Mouse (Mus musculus): Measurements from ENCODE around the gene Aggf1. TPM values are rescaled to one million over a fixed set of nuclear protein-coding genes. Genes with fewer than 3 reads are reported as not detected.
A peak's percentile ranks its signal among the peaks of the same experiment; 100 is the strongest.
"Not testable (repeated sequence)": the region's sequence is repeated elsewhere in the genome, so short reads cannot be mapped to it uniquely, and the experiment has no call there.

Aggf1 gene
- polyA plus RNA-seq, 1 experiment from 2014 or later = 46.4 TPM

DNA sequence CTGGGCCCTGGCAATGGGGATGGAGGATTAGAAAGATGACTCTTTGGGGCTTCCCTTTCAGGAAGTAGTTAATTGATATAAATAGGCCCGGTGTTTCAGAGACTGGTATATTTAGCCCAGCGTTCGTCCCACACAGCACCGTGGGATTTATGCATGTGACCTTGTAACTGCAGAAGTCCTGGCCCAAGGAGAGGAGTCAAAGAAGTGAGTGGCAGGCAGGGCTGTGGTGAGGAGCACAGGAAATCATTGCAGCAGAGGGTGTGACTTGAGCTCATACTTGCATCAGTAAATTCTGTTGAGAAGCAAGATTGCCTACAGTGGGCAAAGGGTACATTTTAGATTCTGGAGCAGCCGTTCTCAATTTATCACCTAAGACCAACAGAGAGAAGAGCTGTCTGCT lies 7.3 kb upstream of the Aggf1 start:
- no peak overlapping the region for H3K4me2 ChIP-seq (ENCODE audit: low read length)
- H3K4me3 ChIP-seq (replicated peaks; ENCODE audit: low read depth, low read length) = no peak overlapping the region
- DNase-seq (no peak), ATAC-seq (ENCODE audit: low FRiP score, low TSS enrichment) (no peak)
- H3K9ac ChIP-seq (replicated peaks; ENCODE audit: low read length) = no peak overlapping the region
- H3K36me3 ChIP-seq (ENCODE audit: control insufficient read depth, insufficient read depth, low read length) = no peaks in the 10 kb centered on the region
- H3K4me1 ChIP-seq (ENCODE audit: control insufficient read depth, insufficient read depth, low read length) = no peaks in the 10 kb centered on the region
- no peak overlapping the region for H3K27ac ChIP-seq (replicated peaks; ENCODE audit: low read depth, low read length)
- H3K9me3 ChIP-seq (ENCODE audit: control insufficient read depth, low read length) = no peaks in the 10 kb centered on the region
- H3K27me3 ChIP-seq (ENCODE audit: control insufficient read depth, insufficient read depth, low read length) = no peaks in the 10 kb centered on the region
- 92% methylated on average over 5 of the region's 5 CpGs for WGBS

DNA sequence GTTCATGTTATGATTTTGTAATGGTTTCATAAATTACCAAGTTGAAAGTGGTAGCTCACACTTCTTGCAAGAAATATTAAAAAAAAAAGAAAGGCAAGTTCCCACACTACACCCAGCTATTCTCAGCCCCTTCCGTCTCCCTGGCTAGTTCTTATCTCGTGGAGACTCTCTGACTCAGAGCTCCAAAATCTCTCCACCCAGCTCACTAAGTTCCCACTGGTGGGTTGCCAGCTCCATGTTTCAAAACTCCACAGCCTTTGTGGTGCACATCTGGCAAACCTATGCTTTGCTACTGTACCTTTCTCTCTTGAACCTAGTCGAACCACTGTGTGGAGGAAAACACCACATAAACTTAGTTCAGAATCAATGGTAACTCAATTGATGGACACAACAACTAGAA lies 3.5 kb upstream of the Aggf1 start:
- Histone ChIP-seq H3K9ac (replicated peaks; ENCODE audit: low read length) (no peak overlapping the region), H3K27me3 (ENCODE audit: control insufficient read depth, insufficient read depth, low read length) (no peaks in the 10 kb centered on the region), H3K9me3 (ENCODE audit: control insufficient read depth, low read length) (no peaks in the 10 kb centered on the region), H3K4me1 (ENCODE audit: control insufficient read depth, insufficient read depth, low read length) (peaks cover 7% of the 10 kb centered on the region), H3K4me3 (replicated peaks; ENCODE audit: low read depth, low read length) (no peak overlapping the region), H3K27ac (replicated peaks; ENCODE audit: low read depth, low read length) (no peak overlapping the region), H3K4me2 (ENCODE audit: low read length) (no peak overlapping the region), H3K36me3 (ENCODE audit: control insufficient read depth, insufficient read depth, low read length) (no peaks in the 10 kb centered on the region)
- WGBS = 83% methylated on average over 3 of the region's 3 CpGs
- DNase-seq (no peak), ATAC-seq (ENCODE audit: low FRiP score, low TSS enrichment) (no peak)

DNA sequence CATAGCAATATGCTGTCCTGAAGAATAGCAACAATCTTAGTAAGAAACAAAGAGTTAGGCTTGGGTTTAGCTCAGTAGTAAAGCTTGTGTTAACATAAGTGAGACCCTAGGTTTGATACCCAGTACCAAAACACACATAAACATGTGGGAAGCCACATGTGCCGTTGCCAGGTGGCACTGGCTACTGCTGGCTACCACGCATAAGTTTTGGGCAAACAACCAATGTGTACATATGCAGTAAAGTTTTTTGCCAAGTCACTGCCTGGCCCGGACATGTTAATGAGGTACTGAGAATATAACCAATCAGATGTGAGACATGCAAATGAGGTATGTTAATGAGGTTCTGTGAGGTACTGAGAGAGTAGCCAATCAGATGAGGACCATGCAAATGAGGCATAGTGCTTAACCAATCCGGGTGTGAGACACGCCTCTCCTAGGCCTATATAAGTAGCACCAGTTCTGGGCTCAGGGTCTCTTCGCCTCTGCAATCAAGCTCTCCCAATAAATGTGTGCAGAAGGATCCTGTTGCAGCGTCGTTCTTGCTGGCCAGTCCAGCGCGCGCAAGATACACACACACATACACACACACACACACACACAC lies 1.6 kb upstream of the Aggf1 start:
- H3K36me3 ChIP-seq (ENCODE audit: control insufficient read depth, insufficient read depth, low read length); H3K9me3 ChIP-seq (ENCODE audit: control insufficient read depth, low read length); H3K9ac ChIP-seq (replicated peaks; ENCODE audit: low read length); H3K4me3 ChIP-seq (replicated peaks; ENCODE audit: low read depth, low read length); ATAC-seq (ENCODE audit: low FRiP score, low TSS enrichment); H3K4me1 ChIP-seq (ENCODE audit: control insufficient read depth, insufficient read depth, low read length); DNase-seq; H3K4me2 ChIP-seq (ENCODE audit: low read length); H3K27ac ChIP-seq (replicated peaks; ENCODE audit: low read depth, low read length); H3K27me3 ChIP-seq (ENCODE audit: control insufficient read depth, insufficient read depth, low read length): not testable (repeated sequence)
- 97% methylated on average over 11 of the region's 11 CpGs for WGBS

DNA sequence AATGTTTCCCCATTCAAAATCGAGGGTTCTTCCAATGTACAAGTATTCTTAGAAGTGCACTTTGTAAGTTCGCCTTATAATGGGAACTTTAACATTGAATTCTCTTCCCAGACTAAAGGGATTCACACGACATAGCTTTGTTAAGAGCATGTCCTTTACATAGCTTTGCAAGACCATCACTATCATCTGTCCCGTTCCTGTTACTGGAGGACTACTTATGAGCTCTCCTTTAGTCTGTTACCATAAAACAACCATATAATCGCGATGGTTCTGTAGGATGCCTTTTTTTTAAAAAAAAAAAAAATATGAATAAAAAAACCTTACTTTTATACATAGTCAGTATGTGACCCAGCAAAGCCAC lies 382 bp upstream of the Aggf1 start:
- Histone ChIP-seq H3K27me3 (ENCODE audit: control insufficient read depth, insufficient read depth, low read length) (no peaks in the 10 kb centered on the region), H3K9me3 (ENCODE audit: control insufficient read depth, low read length) (no peaks in the 10 kb centered on the region), H3K9ac (replicated peaks; ENCODE audit: low read length) (peak overlapping the region; percentile 17; the same call in 1 of the 2 replicates), H3K27ac (replicated peaks; ENCODE audit: low read depth, low read length) (peak overlapping the region; percentile 76), H3K4me1 (ENCODE audit: control insufficient read depth, insufficient read depth, low read length) (peaks cover 7% of the 10 kb centered on the region), H3K4me3 (replicated peaks; ENCODE audit: low read depth, low read length) (peak overlapping the region; percentile 99), H3K36me3 (ENCODE audit: control insufficient read depth, insufficient read depth, low read length) (peaks cover 6% of the 10 kb centered on the region), H3K4me2 (ENCODE audit: low read length) (peak overlapping the region; percentile 88)
- DNase-seq (no peak), ATAC-seq (ENCODE audit: low FRiP score, low TSS enrichment) (peak; percentile 49)
- 27% methylated on average over 6 of the region's 6 CpGs for WGBS

DNA sequence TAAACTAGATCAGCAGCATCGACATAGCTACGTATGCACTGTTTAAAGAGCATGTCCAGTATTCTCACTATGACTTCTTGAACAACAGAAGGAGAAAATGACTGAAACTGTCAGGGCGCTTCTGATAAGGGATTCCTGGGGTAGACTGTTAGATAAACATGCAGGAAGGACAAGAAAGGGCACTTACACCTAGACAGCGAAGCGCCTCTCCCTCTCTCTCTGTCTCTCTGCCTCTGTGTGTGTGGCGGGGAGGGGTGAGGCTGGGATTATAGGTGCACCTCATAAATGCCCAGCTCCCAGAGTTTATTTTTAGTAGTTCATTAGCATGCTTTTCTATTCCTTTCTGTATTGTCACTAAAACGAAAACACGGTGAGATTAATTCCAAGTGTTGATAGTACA lies 8.8 kb downstream of the Aggf1 start:
- Histone ChIP-seq H3K9me3 (ENCODE audit: control insufficient read depth, low read length) (no peaks in the 10 kb centered on the region), H3K27me3 (ENCODE audit: control insufficient read depth, insufficient read depth, low read length) (no peaks in the 10 kb centered on the region), H3K4me2 (ENCODE audit: low read length) (no peak overlapping the region), H3K4me3 (replicated peaks; ENCODE audit: low read depth, low read length) (no peak overlapping the region), H3K9ac (replicated peaks; ENCODE audit: low read length) (no peak overlapping the region), H3K4me1 (ENCODE audit: control insufficient read depth, insufficient read depth, low read length) (no peaks in the 10 kb centered on the region), H3K36me3 (ENCODE audit: control insufficient read depth, insufficient read depth, low read length) (peaks cover 85% of the 10 kb centered on the region), H3K27ac (replicated peaks; ENCODE audit: low read depth, low read length) (no peak overlapping the region)
- WGBS = 98% methylated on average over 8 of the region's 8 CpGs
- ATAC-seq (ENCODE audit: low FRiP score, low TSS enrichment) = no peak
- DNase-seq = no peak

DNA sequence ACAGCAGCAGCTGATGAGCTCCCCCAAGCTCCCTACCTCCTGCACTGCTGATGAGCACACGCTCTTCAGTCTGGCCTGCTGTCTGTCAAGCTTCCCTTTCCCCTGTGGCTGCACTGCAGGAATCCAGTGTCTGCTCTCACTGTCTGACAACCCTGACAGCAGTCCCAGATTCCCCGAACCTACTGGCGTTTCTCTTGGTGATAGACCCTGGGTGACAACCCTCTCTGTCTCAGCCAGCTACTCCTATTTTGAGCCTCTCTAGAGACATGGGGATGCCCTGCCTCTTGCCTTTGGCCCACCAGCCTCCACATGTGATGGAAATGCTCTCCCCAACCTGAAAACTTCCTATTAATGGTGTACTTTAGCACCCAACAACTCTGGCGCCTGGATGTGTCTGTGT lies 11.7 kb downstream of the Aggf1 start:
- no peaks in the 10 kb centered on the region for H3K4me1 ChIP-seq (ENCODE audit: control insufficient read depth, insufficient read depth, low read length)
- H3K9ac ChIP-seq (replicated peaks; ENCODE audit: low read length) = no peak overlapping the region
- no peak overlapping the region for H3K27ac ChIP-seq (replicated peaks; ENCODE audit: low read depth, low read length)
- no peak overlapping the region for H3K4me2 ChIP-seq (ENCODE audit: low read length)
- DNase-seq = no peak
- peaks cover 83% of the 10 kb centered on the region for H3K36me3 ChIP-seq (ENCODE audit: control insufficient read depth, insufficient read depth, low read length)
- whole genome bisulfite sequencing = 85% methylated on average over 4 of the region's 4 CpGs
- no peaks in the 10 kb centered on the region for H3K27me3 ChIP-seq (ENCODE audit: control insufficient read depth, insufficient read depth, low read length)
- ATAC-seq (ENCODE audit: low FRiP score, low TSS enrichment) = no peak
- H3K9me3 ChIP-seq (ENCODE audit: control insufficient read depth, low read length) = no peaks in the 10 kb centered on the region
- H3K4me3 ChIP-seq (replicated peaks; ENCODE audit: low read depth, low read length) = no peak overlapping the region

DNA sequence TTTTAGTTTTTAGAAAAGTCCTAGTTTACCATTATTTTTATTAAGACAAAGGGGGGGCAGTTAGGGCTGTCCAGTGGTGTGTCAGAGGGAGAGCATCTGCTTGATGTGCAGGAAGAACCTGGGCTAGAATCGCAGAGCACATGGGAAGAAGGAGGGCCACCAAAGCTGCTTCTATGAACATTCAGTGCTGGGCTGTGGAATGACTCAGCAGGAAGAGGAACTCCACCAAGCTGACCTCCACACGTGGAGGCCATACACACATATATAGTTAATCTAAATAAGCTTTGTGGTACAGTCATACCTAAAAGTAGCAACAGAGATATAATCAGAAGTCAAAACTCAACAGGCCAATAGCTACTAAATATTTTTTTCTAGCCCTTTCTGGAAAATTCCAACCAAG lies 16.9 kb downstream of the Aggf1 start:
- no peaks in the 10 kb centered on the region for H3K27me3 ChIP-seq (ENCODE audit: control insufficient read depth, insufficient read depth, low read length)
- H3K9me3 ChIP-seq (ENCODE audit: control insufficient read depth, low read length) = no peaks in the 10 kb centered on the region
- H3K4me3 ChIP-seq (replicated peaks; ENCODE audit: low read depth, low read length) = no peak overlapping the region
- no peak overlapping the region for H3K4me2 ChIP-seq (ENCODE audit: low read length)
- ATAC-seq (ENCODE audit: low FRiP score, low TSS enrichment) (no peak), DNase-seq (no peak)
- WGBS = 97% methylated on average over 2 of the region's 2 CpGs
- no peak overlapping the region for H3K9ac ChIP-seq (replicated peaks; ENCODE audit: low read length)
- H3K27ac ChIP-seq (replicated peaks; ENCODE audit: low read depth, low read length) = no peak overlapping the region
- H3K4me1 ChIP-seq (ENCODE audit: control insufficient read depth, insufficient read depth, low read length) = no peaks in the 10 kb centered on the region
- H3K36me3 ChIP-seq (ENCODE audit: control insufficient read depth, insufficient read depth, low read length) = peaks cover 94% of the 10 kb centered on the region

DNA sequence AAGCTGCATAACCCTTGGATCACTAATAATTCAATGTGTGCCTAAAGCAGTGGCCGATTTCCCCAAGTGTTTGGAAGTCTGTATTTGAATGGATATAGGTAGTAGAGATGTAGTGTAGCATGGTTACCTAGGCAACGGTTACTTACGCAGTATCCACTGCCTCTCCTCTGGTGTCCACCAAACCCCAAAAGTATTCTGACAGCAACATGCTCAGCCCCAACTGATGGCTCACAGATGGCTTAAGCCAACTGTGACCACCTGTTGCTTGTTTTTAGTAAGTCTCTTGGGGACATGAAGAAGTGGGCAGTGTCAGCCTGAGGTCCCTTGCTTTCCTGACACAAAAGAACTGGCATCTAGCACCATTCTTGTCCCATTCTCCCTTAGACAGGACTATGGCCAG lies 26.7 kb downstream of the Aggf1 start:
- 77% methylated on average over 3 of the region's 3 CpGs for WGBS

DNA sequence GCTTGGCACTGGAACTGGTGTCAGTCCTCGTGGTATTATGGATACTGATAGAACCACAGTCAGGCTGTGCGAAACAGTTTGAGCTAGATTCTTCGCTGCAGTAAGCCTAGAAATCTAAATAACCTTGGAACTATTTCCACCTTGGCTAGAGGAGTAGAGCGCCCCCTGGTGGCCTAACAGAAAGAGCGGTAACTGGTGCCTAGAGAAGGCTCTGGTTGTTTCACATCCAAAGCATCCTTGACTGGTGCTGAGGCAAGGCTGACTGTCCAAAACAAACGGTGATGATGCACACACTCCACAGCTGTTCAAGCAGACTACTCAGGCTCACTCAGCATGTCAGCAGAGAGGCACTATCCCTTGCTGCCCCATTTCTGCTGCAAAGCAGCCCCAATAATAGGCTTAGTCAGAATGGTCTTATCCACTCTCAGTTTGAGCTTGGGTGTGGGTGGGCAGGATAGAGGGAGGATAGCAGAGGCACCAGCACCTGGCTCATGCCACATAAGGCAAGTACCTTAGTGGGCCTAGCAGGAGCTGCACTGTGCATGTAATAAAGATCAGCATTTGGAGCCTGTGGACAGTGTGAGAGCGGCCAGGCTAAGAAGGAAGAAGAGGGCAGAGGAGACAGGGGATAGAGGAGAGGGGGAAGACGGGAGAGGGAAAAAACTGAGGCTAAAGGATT lies 28.0 kb downstream of the Aggf1 start:
- Histone ChIP-seq H3K36me3 (ENCODE audit: control insufficient read depth, insufficient read depth, low read length) (peaks cover 23% of the 10 kb centered on the region), H3K9me3 (ENCODE audit: control insufficient read depth, low read length) (no peaks in the 10 kb centered on the region), H3K27me3 (ENCODE audit: control insufficient read depth, insufficient read depth, low read length) (no peaks in the 10 kb centered on the region), H3K4me2 (ENCODE audit: low read length) (no peak overlapping the region), H3K4me1 (ENCODE audit: control insufficient read depth, insufficient read depth, low read length) (no peaks in the 10 kb centered on the region), H3K9ac (replicated peaks; ENCODE audit: low read length) (no peak overlapping the region), H3K4me3 (replicated peaks; ENCODE audit: low read depth, low read length) (no peak overlapping the region), H3K27ac (replicated peaks; ENCODE audit: low read depth, low read length) (no peak overlapping the region)
- ATAC-seq (ENCODE audit: low FRiP score, low TSS enrichment) = peak; percentile 44; the same call in 1 of the 2 replicates
- peak; percentile 93 for DNase-seq
- WGBS = 30% methylated on average over 8 of the region's 8 CpGs

More for the DNA sequence above, 26.7 kb downstream of the Aggf1 start:
- Histone ChIP-seq H3K4me3 (replicated peaks; ENCODE audit: low read depth, low read length) (no peak overlapping the region), H3K9ac (replicated peaks; ENCODE audit: low read length) (no peak overlapping the region), H3K36me3 (ENCODE audit: control insufficient read depth, insufficient read depth, low read length) (peaks cover 34% of the 10 kb centered on the region), H3K27me3 (ENCODE audit: control insufficient read depth, insufficient read depth, low read length) (no peaks in the 10 kb centered on the region), H3K9me3 (ENCODE audit: control insufficient read depth, low read length) (no peaks in the 10 kb centered on the region), H3K4me1 (ENCODE audit: control insufficient read depth, insufficient read depth, low read length) (no peaks in the 10 kb centered on the region), H3K4me2 (ENCODE audit: low read length) (no peak overlapping the region), H3K27ac (replicated peaks; ENCODE audit: low read depth, low read length) (no peak overlapping the region)
- DNase-seq = no peak
- no peak for ATAC-seq (ENCODE audit: low FRiP score, low TSS enrichment)

Measured in midbrain, embryonic 14.5 days (tissue).